Mouse (Mus musculus) testis, adult 10 weeks (tissue): ENCODE measurements around the gene Ddi2. TPM values are rescaled to one million over a fixed set of nuclear protein-coding genes. Genes with fewer than 3 reads are reported as not detected.

Source experiments
- polyA plus RNA-seq: library from polyadenylated mRNA; stranded (reverse); fragments of 350-450 nt; fragmentation: Illumina TruSeq; extraction: RNeasy Lipid Tissue Mini Kit (QIAGEN cat#74804); gene quantifications from one replicate; pipeline ENCODE4 v1.2.3, GENCODE M21; 2014; ENCODE audit warnings: low read depth, low replicate concordance

Ddi2 gene
- polyA plus RNA-seq, result 5.7 TPM

DNA sequence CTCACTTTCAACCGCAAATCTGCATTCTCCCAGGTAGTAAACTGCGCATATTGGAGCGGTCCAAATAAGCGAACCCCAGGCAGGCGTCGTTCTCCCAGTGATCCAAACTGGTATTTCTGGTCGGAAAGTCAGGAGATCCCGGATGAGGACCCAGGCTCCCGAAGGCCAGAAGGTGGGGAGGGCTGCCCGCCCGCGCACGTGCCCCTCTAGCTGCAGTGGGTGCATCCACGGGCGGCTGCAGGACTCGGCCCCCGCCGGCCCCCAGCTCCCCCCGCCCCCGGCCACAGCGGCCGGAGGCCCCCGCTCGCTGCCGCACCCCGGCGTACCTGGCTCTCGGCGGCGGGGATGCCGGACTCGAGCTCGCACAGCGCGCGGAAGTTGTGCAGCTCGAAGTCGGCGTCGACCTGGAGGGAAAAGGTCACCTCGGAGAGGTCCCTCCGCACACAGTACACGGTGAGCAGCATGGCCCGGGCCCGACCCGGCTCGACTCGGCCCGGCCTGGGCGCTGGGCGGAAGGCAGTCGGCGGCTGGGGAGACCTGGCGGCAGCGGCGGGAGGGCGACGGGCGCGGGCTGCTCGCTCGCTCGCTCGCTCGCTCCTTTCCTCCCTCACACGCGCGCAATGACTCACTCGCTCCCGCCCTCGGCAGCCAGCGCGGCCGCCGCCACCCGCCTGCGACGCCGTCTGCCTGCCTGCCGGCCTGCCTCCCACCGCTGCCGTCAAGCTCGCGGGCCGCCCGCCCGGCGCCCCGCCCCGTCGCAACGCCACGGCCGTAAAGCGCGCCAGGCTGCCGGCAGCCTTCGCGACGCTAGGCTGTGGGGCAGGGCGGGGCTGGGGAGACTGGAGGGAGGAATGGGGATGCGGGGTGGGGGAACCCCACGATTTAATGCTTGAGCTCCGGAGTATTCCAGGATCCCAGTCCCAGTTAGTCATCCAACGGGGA, at the start of gene Ddi2:
Gene Ddi2, minus strand, starts transcription at position 689 of the 942 bp plus-strand sequence.

DNA sequence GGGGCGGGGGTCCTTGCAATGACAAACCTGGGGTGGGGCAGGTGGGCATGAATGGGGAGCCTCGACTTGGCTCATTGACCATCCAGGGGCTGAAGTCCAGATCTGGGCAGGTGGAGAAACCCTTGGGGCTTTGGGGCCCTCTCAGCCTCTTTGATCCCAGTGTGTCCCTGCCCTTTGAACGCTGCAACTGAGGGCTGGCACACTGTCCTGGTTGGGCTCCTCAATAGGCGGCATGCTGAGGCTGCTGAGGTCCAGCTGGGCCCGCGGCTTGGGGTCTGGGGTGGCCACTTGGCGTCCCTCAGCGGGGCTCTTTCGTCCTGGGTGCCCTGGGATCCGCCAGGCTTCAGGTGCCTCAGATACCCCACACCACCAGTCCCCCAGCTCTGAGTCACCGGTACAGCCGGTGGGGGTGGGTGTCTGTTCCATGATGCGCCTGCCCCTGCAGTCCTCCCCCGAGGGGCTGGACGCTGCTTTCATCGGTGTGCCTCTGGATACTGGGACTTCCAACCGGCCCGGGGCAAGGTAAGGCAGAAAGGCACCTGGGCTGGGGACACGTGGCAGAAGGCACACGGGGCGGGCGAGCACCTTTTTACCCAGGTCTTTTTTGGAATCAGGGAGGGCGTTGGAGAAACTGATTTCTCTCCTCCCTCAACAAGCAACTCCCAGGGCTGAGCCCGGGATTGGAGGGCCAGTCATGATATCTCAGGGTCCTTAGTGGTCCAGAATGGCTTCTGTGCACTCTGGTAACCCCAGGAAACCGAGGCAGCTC, 23.5 kb upstream of the Ddi2 start, which contains the start of gene Agmat:
Gene Agmat, plus strand, starts transcription at position 95 of the 769 bp plus-strand sequence.

DNA sequence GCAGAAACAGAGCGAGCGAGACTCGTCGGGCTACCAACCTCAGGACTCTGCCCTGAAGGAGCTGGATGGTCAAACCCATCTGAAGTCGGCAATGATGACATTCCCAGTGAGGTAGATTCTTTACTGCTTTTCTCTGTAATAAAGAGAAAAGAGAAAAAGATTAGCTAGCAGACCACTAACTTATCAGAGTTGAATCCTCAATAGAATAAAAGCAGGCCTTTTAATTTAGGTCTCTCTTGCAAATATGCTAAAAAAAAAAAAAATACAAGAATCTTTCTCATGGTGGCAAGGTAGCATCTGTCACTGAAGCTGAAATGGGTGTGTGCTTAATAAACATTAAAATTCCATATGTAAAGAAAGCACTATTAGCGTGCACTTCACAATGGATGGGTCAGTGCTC, 37.7 kb downstream of the Ddi2 start, which contains the start of gene Rsc1a1:
Gene Rsc1a1, minus strand, starts transcription at position 101 of the 400 bp plus-strand sequence.

DNA sequence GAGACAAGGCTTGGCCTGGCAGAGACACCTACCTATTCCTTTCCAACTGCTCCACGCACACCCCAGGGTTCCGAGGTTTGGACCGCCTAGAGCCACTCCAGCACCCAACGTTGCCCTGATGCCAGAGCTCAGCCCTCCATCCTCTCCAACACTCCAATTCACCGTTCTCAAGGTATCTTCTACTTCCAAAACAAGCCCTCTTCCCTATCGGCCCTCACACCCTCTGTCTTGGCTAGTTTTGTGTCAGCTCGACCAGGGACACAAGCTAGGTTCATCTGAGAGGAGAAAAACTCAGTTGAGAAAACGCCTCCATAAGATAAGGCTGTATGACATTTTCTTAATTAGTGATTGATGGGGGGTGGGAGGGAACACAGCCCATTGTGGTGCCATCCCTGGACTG, 58.4 kb downstream of the Ddi2 start, which contains the start of gene Plekhm2:
Gene Plekhm2, minus strand, starts transcription at position 101 of the 400 bp plus-strand sequence.

Other genes starting within 250 kb of the Ddi2 start
- 5.4 TPM for gene Spen, start 184.8 kb downstream of the Ddi2 start, polyA plus RNA-seq
- 1.3 TPM for gene Fblim1, start 117.3 kb downstream of the Ddi2 start, polyA plus RNA-seq
- gene Tmem82, start 104.8 kb downstream of the Ddi2 start, polyA plus RNA-seq, result 0.42 TPM
- 0.13 TPM for gene Slc25a34, start 99.6 kb downstream of the Ddi2 start, polyA plus RNA-seq
- gene Plekhm2, start 58.5 kb downstream of the Ddi2 start, polyA plus RNA-seq, result 2.8 TPM
- gene Rsc1a1, start 37.8 kb downstream of the Ddi2 start, polyA plus RNA-seq, result 0.28 TPM
- not detected for gene Agmat, start 23.3 kb upstream of the Ddi2 start, polyA plus RNA-seq
- gene Dnajc16, start 67.5 kb upstream of the Ddi2 start, polyA plus RNA-seq, result 3.8 TPM
- gene Casp9, start 70.2 kb upstream of the Ddi2 start, polyA plus RNA-seq, result 4.0 TPM
- gene Cela2a, start 102.7 kb upstream of the Ddi2 start, polyA plus RNA-seq, result not detected
- not detected for gene Ctrc, start 122.9 kb upstream of the Ddi2 start, polyA plus RNA-seq
- 2.5 TPM for gene Efhd2, start 151.5 kb upstream of the Ddi2 start, polyA plus RNA-seq